In the genomic region with DNA sequence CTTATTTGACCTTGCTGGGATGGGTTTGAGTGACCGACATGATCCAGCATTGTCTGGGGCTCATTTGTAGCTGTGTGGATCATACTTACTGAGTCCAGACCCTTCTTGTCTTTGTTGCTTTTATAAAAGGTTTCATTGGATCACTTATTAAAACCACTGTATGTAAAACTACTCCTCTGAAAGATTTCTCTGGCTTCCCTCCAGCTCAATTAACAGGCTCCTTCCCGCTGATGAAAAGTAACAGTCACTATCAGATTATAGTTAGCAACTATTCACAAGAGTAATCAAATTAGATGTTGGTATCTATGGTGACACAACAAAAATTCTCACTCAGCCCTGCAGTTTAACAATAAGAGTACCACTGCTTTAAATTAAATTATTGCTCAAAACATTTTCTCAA, we compare ENCODE assay signal across 20 mouse cellular contexts.
"Had no signal": no experiment of that assay in that cellular context is flagged by ENCODE, and none has a peak within 500 bp of the region (broad histone marks: within the 10 kb centered on the region; RNA-seq: fewer than 3 reads in every experiment).

No protein-coding gene starts in this region.

- H3K4me2 ChIP-seq: limb, embryonic 12.5 days; limb, embryonic 15.5 days; liver, embryonic 11.5 days; lung, embryonic 14.5 days; neural tube, embryonic 13.5 days; stomach, embryonic 15.5 days had no signal

- H3K9me3 ChIP-seq: limb, embryonic 12.5 days; limb, embryonic 15.5 days; neural tube, embryonic 13.5 days; stomach, embryonic 15.5 days had no signal

- H3K4me3 ChIP-seq: limb, embryonic 12.5 days; limb, embryonic 15.5 days; myocyte; neural tube, embryonic 13.5 days; stomach, embryonic 15.5 days had no signal

- H3K9ac ChIP-seq: limb, embryonic 12.5 days; limb, embryonic 15.5 days; liver, embryonic 14.5 days; liver, postnatal 0 days; lung, embryonic 14.5 days; neural tube, embryonic 13.5 days; stomach, embryonic 15.5 days had no signal

- H3K27ac ChIP-seq: limb, embryonic 12.5 days; limb, embryonic 15.5 days; liver, embryonic 14.5 days; macrophage; neural tube, embryonic 13.5 days; stomach, embryonic 15.5 days had no signal

- H3K4me1 ChIP-seq: limb, embryonic 12.5 days; limb, embryonic 15.5 days; stomach, embryonic 15.5 days had no signal

- H3K27me3 ChIP-seq: limb, embryonic 12.5 days; limb, embryonic 15.5 days; neural tube, embryonic 13.5 days; stomach, embryonic 15.5 days had no signal

- DNase-seq: kidney, adult 9 months; kidney, postnatal 14 days; kidney, postnatal 4 days; left cerebral cortex, postnatal 4 days; liver, postnatal 0 days; lung, embryonic 14.5 days; midbrain, embryonic 14.5 days; right cerebral cortex, adult 18-20 months; right cerebral cortex, postnatal 14 days; spleen, adult 18-20 months; thymus, postnatal 36 days had no signal

- H3K36me3 ChIP-seq: limb, embryonic 12.5 days; limb, embryonic 15.5 days; neural tube, embryonic 13.5 days; stomach, embryonic 15.5 days had no signal

- ATAC-seq: liver, postnatal 0 days; lung, postnatal 0 days had no signal
